Mouse (Mus musculus): ENCODE results near the gene Tpm4.
"Not testable (repeated sequence)": the region's sequence is repeated elsewhere in the genome, so short reads cannot be mapped to it uniquely, and the experiment has no call there.

Tpm4 gene

DNA sequence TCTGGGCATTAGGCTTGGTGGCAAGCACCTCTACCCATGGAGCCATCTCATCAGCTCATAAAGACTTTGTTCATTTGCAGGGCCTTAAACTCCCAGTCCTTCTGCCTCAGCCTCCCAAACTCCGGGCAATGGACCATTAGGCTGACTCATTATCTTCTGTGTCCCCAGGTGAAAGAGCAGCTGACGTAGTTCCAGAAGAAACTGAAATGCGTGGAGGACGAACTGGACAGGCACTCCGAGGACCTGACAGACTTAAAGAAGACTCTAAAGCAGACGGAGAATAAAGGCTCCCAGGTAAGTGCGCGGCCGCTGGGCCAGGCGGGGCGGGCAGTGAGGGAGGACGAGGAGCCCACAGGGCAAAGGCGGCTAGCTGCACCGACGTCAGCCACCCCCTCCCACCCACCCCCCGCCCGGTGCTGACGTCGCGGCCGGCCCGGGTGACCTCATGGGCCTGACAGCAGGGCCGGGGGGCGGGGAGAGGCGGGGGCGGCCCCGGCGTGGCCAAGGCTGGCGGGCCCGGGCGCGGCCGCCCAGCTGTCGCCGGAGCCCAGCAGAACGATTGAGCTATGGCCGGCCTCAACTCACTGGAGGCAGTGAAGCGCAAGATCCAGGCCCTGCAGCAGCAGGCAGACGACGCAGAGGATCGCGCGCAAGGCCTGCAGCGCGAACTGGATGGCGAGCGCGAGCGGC lies at the start of gene Tpm4:
Tpm4 (plus strand) TSS at position 220 of the 690 bp plus-strand sequence.
- peak; percentile 89 for DNase-seq

DNA sequence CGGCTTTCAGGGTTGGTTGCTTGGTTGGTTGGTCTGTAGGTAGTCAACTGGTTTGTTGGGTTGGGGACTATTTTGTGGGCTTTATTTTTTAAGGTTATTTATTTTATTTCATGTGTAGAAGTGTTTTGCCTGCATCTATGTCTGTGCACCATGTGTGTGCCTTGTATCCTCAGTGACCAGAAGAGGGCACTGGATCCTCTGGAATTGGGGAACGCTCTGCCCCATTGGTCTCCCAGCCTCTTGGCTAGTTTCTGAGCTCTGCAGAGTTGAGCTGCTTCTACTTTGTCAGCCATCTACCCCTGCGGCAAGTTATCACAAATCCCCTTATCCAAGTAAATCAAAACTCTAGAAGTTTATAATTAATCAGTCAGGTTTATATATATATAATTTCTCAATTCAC lies 47.2 kb upstream of the Tpm4 start:
- DNase-seq, result not testable (repeated sequence)

DNA sequence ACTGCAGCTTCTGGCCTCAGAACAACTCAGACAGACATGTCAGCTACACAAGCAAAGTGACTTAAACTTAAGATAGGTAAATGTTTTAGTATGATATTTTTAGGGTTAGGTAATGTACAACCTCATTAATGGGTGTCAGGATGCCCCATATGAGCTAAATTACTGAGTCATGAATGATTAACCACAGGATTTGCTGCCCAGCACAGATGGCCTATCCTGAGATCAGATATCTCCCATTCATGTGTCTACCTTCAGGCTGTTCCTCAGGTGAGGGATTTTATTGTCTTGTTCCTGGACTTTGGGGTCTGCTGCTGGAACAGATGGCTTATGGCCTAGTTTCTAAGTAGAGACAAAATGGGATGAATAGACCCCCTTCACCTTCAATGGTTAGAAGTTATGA lies 38.1 kb upstream of the Tpm4 start:
- not testable (repeated sequence) for DNase-seq

DNA sequence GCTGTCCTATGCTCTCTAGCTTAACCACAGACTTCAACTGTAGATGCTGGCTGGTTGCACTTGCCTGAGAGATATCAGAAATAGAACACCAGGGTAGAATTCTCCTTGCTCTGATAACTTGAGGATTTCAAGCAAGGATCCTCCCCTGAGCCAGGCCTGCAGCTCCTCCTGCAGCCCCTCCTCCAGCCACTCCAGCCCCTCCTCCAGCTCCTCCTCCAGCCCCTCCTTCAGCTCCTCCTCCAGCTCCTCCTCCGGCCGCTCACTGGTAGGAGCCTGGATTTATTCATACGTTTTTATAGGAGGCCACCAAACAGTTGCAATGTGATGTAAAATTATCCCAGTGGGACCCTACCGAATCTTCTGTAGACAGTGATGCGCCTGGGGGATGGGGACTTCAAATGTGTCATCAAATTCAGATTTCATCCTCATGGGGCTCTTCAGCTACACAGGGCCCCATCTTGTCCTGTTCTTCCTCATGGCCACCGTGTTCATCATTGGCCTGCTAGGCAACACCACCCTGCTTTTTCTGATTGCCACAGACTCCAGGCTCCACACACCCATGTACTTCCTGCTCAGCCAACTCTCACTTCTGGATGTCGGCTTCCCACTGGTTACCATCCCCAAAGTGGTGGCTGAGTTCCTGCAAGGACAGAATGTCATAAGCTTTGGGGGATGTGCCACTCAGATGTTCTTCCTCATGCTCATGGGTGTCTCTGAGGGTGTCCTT lies 35.2 kb upstream of the Tpm4 start:
- DNase-seq, result peak; percentile 24

DNA sequence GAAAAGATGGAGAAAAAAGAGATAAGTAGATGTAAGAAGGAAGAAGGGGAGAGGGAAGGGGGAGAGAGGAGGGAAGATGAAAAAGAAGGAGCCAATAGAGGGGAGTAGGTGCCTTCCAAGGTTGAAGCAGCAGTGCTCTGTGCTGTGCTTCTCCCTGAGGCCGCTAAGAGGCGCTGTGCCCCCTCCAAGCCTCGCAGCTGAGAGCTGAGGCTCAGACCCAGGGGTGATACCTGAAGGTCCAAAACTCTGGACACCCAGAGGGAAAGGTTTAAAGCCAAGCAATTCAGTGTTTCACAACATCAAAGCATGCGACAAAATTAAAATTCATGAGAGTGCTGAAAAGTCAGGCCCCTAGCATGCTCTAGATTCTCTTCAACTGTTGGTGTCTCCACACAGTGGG lies 29.6 kb upstream of the Tpm4 start:
- no peak for DNase-seq

DNA sequence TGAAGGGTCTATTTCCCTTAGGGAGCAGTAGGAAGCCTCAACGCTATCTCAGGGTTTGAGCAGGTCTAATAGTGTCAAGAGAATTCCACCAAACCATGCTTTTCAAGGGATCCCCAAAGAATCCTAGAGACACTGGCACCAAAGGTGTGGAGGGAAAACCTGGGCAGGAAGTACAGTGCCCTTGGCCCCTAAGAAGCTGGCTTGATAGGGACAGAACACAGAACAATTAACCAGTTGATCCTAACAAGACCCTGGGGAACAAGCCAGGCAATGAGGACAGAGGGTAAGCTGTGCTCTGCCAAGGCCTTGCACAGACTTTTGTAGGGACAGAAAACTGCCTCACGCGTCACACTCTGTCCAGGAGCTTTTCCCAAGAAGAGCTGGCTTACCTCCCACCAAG lies 28.0 kb upstream of the Tpm4 start, which contains the start of gene Olfr374:
Olfr374 (plus strand) TSS at position 301 of the 400 bp plus-strand sequence.
- no peak for DNase-seq

DNA sequence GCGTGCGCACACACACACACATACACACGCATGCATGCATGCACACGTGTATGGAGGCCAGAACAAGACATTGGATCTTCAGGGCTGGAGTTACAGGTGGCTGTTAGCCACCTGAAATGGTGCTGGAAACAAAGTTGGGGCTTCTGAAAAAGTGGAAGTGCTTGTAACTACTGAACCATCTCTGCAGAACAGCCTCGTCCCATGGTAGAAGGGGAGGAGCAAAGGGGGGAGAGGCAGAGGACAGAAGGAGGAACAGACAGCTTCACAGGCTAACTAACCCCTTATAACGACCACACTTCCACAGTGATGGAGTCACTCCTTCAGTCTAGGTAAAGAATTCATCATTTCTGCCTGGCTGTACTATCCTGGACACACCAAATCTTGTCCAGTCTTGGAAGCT lies 23.9 kb upstream of the Tpm4 start:
- no peak for DNase-seq

DNA sequence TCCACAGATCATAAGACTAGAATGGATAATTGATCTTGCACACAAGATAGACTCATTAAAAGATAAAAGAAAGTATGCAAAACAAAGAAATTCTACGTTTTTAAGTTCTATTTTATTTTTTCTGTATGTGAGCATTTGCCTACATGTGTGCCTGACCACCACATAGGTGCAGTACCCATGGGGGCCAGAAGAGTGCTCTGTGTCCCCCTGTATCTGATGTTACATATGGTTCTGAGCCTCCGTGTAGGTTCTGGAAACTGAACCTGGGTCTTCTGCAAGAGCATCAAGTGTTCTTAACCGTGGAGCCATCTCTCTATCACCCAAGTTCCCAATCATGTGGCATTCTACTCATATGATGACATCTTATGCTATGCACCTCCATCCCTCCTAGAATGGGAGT lies 22.3 kb upstream of the Tpm4 start:
- no peak for DNase-seq

DNA sequence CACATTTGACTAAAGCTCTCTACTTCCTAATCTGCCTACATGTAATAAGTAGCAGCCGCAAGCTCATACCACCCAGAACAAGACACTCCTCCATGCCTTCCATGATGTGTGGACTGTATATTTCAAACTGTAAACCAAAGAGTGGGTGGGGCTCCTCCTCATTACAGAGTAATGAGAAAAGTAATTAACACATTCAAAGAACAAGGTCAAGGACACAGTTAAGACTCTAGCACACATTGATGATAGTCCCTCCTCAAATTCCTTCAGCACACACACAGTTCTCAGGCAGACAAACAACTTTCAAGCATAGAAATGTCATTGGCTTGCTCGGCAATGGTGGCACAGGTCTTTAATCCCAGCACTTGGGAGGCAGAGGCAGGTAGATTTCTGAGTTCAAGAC lies 19.6 kb upstream of the Tpm4 start:
- DNase-seq, result no peak

DNA sequence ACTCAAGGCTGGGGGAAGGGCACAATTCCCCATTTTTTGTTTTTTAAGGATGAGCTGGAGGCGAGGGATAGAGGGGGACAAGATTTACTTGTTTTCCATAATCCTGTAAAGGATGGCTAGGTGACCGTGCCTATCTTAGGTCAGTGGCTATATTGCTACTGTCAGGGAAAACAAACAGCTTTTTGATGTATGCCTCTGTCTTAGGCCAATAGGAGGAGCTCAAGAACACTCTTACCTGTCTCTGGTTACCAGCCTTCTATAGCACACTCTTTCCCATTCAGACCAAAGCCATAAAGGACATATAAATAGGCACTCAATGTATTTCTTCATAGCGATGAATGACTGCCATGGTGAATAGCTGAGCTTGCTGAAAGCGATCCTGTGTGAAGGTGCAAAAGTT lies 16.2 kb upstream of the Tpm4 start:
- no peak for DNase-seq

DNA sequence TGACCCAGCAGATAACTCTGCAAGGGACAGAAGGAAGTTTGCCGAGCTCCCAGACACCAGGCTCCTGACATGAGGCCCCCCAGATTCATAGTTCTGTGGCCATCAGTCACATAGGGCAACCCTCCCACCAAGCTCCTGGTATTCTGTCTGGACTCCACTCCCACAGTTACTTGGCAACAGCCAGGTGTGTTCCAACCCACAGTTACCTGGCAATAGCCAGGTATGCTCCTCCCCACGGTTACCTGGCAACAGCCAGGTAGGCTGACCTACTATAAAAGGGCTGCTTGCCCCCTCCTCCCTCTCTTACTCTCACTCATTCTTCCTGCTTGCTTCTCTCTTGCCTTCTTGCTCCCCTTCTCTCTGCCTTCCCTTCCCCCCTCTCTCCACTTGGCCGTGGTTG lies 13.3 kb upstream of the Tpm4 start:
- not testable (repeated sequence) for DNase-seq

DNA sequence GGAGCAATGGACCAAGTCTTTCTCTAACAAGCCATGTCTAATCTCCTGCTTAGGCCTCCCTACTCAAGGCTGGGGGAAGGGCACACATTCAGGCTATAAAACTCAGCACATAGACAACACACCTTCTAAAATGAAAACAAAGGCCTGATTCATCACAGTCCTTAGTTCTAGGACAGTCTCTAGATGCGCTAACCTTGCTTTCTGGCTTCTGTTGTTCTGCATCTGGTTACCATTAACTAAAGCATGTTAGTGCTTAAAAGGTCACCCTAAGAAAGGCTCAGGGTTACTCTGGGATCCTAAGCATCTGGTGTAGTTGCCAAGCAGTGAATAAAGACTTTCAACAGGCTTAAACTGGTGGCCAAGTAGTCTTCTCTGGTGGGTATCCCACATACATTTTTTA lies 12.8 kb upstream of the Tpm4 start:
- DNase-seq, result no peak

DNA sequence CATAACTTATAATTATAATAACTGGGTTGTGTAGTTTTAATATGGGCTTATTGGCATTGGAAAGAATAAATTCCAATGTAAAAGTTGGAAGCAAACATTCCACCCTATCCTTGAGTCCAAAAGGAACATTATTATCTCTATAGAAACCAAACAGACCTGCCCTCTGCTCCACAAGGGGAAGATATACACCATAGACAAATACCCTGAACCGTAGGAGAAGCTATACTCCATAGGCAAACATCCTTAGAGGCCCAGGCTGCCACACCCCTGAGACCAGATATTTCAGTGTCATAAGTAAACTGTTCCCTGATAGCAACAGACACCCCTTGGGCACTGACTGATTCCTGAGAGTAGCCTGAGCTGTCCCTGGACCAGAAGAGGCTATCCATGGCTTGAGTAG lies 6.9 kb upstream of the Tpm4 start:
- DNase-seq, result no peak

DNA sequence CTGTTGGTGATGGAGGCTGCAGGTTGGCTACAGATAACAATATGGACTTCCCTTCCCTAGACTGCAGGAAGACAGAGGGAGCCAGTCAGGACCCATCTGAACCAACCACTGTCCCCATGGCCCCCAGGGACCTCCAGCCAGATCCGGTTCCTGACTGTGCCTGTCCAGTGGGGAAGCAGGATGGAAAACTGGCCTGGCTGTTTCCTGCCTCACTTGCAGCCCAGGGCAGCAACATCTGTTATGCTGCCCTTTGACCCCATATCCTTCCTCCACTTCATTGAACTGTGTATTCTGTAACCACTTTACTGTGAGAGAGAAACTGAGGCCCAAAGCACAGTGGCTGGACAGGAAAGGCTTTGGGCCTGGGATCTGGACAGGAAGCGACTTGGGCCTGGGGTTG lies 3.5 kb upstream of the Tpm4 start:
- no peak for DNase-seq

DNA sequence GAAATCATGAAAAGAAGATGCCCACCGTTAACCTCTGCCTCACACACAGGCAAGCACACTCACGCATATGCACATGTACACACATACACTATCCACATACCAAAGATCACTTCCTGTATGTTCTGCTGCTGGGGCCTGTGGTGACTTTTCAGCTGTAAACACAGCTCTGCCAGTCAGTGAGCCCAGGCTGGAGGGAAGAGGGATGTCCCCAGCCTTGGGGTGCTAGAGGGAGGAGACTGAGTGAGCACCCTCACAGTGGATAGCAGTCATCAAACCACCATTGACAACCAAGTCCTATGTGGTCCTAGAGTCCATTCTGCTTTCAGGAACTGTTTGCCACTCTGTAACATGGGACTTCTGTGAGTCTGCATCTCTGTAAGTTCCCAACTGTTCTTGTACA lies 2.9 kb upstream of the Tpm4 start:
- DNase-seq, result no peak

DNA sequence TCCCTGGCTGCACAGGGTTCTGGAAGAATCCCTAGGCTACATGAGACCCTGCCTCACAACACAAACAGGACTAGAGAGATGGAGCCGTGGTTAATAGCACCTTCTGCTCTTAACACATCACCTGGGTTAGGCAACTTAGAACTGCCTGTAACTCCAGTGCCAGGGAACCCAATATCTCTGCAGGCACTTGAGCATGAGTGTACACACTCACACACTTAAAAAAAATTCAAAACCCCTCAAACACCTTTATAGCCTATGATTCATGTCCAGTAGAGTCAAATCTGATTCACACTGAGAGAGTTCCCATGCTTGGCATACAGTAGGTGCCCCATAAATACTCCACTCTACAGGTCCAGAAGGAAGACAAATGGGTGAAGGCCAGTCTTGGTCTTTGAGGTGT lies 2.4 kb upstream of the Tpm4 start:
- DNase-seq, result no peak

DNA sequence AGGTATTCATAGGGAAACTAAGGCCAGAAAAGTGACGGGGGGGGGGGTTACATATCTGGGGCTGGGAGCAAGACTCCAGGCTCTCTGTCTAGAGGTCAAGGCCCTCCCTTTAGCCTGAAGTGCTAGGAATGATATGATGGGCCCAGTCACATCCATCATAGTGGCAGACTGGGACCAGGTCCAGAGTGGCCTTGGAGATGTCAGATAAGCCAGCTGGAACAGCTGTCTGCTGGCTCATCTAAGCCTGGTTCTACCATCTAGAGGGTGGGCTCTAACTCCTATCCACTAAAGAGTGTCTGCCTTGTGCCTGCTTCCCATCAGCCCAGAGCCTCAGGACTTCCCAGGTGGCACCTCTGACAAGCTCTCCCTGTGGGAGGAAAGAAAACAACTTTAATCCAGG lies 1.9 kb upstream of the Tpm4 start:
- DNase-seq, result peak; percentile 6

DNA sequence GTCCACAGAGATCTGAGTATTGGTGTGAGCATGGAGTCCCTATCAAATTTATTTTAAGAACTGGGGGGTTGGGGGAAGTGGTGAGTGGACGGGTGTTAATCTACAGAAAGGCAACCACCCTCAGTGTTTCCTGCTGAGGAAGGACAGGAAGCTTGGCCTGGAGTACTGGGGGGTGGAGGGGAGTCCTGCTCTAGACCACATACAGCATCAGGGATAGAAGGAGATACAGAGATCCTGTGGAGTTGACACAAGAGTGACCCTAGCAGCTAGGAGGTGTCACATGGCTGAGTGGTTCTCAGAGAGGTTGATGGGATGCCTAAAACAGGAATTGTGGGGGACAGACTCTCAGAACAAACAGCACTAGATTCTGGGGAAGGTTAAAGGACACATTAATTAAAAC lies 1.3 kb upstream of the Tpm4 start:
- peak; percentile 12 for DNase-seq

DNA sequence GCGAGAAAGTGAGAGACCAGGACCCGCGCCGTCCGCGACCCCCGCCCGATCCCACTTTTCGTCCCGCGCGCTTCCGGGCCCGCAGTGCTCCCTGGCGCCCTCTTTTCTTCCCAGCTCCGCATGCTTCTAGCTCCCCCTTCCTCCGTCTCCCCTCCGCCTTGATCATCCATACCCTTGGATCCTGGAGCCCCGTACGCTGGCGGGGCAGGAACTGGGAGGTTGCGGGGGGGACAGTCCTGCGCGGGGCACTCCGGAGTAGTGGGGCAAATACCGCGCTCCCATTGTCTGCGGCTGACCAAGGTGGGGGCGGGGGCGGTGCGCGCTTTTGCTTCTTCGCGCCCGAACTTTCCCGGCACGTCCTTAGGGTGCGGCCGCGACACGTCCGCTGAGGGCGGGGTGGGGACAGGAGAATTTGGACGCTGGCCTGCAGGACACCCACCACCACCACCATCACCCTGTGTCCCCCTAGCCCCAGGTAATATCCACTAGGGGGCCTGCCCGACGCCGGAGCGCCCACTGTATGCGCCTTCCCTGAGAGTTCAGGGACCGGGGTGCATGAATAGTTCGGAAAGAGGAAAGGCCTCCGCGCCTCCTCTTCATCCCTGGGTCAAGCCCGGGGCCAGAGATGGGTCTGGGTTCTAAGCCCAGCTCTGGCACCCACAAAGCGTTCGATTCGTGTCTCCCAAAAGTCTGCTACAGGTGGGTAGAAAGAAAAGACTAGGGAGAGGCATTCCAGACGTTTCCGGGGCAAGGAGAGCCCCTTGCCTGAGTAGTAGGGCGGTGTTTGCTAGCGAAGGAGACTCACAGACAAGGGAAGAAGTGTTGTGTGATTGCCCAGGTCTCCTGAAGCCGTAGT lies 899 bp downstream of the Tpm4 start:
- DNase-seq, result peak; percentile 79

DNA sequence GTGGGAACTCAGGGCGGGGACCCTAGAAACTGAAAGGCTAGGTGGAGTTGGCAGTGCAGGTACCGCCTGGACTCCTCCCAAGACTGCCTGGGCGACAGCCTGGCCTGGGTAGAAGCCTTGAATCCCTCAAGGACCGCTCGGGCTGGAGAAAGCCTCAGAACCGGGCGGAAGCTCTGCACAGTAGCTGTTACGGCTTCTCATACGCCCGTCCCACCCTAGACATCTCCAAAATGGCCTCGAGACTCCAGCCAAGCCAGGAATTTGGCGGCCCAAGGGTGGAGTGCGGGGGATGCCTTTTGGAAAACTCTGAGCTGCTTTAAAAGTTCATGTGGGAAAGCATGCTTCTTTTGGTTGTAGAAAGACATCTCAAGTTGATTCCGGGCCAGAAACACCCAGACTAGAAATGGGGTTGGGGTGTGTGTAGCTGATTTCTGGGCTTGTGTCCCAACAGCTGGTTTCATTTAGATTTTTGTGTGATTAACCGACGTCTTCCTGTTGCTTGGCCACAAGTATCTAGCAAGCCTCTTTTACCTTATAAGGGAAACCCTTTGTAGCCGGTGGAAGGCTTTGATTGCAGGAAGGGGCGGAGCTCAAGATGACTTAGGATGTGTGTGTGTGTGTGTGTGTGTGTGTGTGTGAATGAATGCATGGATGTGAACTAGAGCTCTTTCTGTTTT lies 1.7 kb downstream of the Tpm4 start:
- peak; percentile 73 for DNase-seq

DNA sequence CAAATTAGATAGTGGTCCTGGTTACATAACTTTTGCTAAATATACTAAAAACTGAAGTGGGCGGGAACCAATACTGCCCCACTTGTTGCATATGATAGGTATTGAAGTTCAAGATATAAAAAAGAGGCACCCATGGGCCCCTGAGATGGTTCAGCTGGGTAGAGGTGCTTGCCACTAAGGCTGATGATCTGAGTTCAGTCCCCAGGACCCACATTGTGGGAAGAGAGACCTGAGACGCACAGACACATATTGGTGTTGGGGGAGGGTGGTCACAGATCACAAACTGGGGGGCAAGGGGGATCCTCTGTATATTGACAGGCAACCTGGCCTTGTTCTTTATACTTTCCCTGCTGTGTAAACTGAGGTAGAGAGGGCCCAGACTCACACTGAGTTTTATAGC lies 2.7 kb downstream of the Tpm4 start:
- DNase-seq, result no peak

DNA sequence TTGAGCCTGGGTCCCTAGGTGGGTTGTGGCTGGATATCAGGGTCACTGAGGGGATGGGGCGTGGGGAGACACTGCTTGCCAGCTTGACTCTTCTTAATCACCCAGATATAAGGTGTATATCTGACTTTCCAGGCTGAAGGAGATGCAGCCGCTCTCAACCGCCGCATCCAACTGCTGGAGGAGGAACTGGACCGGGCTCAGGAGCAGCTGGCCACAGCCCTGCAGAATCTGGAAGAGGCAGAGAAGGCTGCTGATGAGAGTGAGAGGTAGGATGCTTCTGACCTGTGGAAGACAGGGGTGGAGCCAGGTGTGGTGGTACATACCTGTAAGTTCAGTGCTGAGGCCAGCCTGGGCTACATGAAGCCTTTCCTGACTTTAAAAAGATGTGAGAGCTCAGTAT lies 3.7 kb downstream of the Tpm4 start:
- no peak for DNase-seq

DNA sequence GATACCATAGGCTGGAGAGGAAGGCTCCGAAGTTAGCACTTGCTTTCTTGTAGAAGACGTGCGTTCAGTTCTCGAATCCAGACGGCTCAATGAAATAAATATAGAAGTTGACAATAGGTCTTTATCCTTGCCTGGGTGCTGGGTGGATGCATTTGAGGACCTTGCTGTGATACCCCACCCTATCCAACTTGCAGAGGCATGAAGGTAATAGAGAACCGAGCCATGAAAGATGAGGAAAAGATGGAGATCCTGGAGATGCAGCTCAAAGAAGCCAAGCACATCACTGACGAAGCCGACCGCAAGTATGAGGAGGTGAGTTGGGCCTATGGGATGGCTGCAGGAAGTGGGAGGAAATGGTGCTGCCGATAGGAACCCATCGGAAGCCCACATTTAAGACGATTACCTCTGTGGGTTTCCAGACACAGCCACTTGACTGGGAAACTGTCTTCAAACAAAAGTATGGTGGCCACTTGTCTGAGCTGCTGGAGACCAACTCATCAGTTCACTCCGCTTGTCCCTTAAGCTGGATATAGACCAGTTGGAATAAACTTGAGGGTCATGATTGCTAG lies 8.6 kb downstream of the Tpm4 start:
- DNase-seq, result no peak
